Mouse (Mus musculus) kidney, embryonic 14.5 days (tissue): ENCODE measurements around the gene Map3k4. TPM values are rescaled to one million over a fixed set of nuclear protein-coding genes. Genes with fewer than 3 reads are reported as not detected.

Experiments
- ATAC-seq: fragments of 200-750 bp; cut with Nextera tagmentation; 2 replicates; pipeline ENCODE4 v1.8.0; 2017; ENCODE audit warnings: moderate number of reproducible peaks, mild to moderate bottlenecking, moderate TSS enrichment, moderate library complexity; ENCODE audit not compliant: low FRiP score, low TSS enrichment
- H3K27ac ChIP-seq: fragments of 300-500 bp; sonication (generic); 2 replicates; pipeline ENCODE4 v1.5.1; 2014; ENCODE audit warnings: low read depth, mild to moderate bottlenecking, low read length, moderate library complexity, mixed read lengths
- H3K27me3 ChIP-seq: fragments of 300-500 bp; sonication (generic); 2 replicates; pipeline ENCODE4 v1.6.1; 2014; ENCODE audit warnings: mild to moderate bottlenecking, low read length; ENCODE audit not compliant: control insufficient read depth, insufficient read depth
- H3K36me3 ChIP-seq: fragments of 300-500 bp; sonication (generic); 2 replicates; pipeline ENCODE4 v1.6.1; 2014; ENCODE audit warnings: low read length, mixed read lengths; ENCODE audit not compliant: control insufficient read depth, insufficient read depth
- H3K4me1 ChIP-seq: fragments of 300-500 bp; sonication (generic); 2 replicates; pipeline ENCODE4 v1.6.1; 2014; ENCODE audit warnings: low read length, mixed read lengths; ENCODE audit not compliant: control insufficient read depth, insufficient read depth
- H3K4me2 ChIP-seq: fragments of 300-500 bp; sonication (generic); replicated peaks from 2 replicates; pipeline ENCODE4 v1.6.1; 2014; ENCODE audit warnings: low read depth, mild to moderate bottlenecking, low read length
- H3K4me3 ChIP-seq: fragments of 300-500 bp; sonication (generic); 2 replicates; pipeline ENCODE4 v1.5.1; 2014; ENCODE audit warnings: mild to moderate bottlenecking, low read length
- H3K9ac ChIP-seq: fragments of 300-500 bp; sonication (generic); 2 replicates; pipeline ENCODE4 v1.6.1; 2014; ENCODE audit warnings: low read depth, mild to moderate bottlenecking, low read length, moderate library complexity
- H3K9me3 ChIP-seq: fragments of 300-500 bp; sonication (generic); 2 replicates; pipeline ENCODE4 v1.6.1; 2016; ENCODE audit warnings: low read length; ENCODE audit not compliant: control insufficient read depth
- WGBS: fragments of 180-500 bp; shearing (Covaris S2); extraction: QIAGEN DNeasy Blood & Tissue Kit; methylation state at CpG from one replicate; pipeline ENCODE4 v1.1.7; 2014; 5-methylcytosine and 5-hydroxymethylcytosine counted together
- polyA plus RNA-seq: library from polyadenylated mRNA; unstranded; fragments of >200 nt; fragmentation: Nextera tagmentation; extraction: Ambion mirVana; gene quantifications from 2 replicates; pipeline ENCODE4 v1.2.1, GENCODE M21; 2014

The Map3k4 gene
- polyA plus RNA-seq, 1 experiment from 2014 or later: 53.0 TPM

- 94% methylated on average over 2 of the region's 2 CpGs for WGBS
- H3K9ac ChIP-seq: no peak overlapping the region
- no peak overlapping the region for H3K27ac ChIP-seq
- H3K4me3 ChIP-seq: no peak overlapping the region
- no peak overlapping the region for H3K4me2 ChIP-seq
- no peak for ATAC-seq
- H3K4me1 ChIP-seq: peaks cover 8% of the 10 kb centered on the region; the same call in 1 of the 2 replicates
- H3K9me3 ChIP-seq: peaks cover 7% of the 10 kb centered on the region; the same call in 1 of the 2 replicates
- no peaks in the 10 kb centered on the region for H3K36me3 ChIP-seq
- no peaks in the 10 kb centered on the region for H3K27me3 ChIP-seq
Measured at GRCm38 (mm10) chr17:12179766-12180165, 138.8 kb downstream of the Map3k4 start.

DNA sequence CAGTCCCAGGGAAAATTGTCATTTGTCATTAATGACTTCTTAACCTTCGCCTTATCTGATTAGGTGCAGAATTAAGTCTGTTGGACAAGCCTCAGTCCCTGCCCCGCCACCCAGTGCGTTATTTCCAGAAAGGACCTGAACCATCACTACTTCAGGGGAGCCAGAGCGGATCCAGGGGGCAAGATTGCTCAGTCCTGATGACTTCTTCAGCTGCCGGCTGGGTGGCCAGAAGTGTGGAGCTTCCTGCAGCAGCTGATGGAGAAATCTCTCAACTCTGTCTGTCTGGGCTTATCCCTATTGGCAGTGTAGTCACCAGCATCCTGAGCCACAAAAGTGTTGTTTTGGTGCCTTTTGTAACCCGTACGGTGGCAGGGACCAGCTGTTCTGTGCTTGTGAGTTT is 139.3 kb downstream of the Map3k4 start:
- Histone ChIP-seq H3K4me3 (no peak overlapping the region), H3K27ac (no peak overlapping the region), H3K4me2 (no peak overlapping the region), H3K36me3 (no peaks in the 10 kb centered on the region), H3K4me1 (peaks cover 7% of the 10 kb centered on the region; the same call in 1 of the 2 replicates), H3K9ac (no peak overlapping the region), H3K27me3 (no peaks in the 10 kb centered on the region), H3K9me3 (peaks cover 7% of the 10 kb centered on the region; the same call in 1 of the 2 replicates)
- no peak for ATAC-seq
- WGBS: 77% methylated on average over 7 of the region's 7 CpGs

Other genes with a start within 250 kb of the Map3k4 start
- gene Agpat4, start 200.1 kb downstream of the Map3k4 start, polyA plus RNA-seq: 20.9 and 26.5 TPM in 2 replicates
- gene Plg, start 59.8 kb upstream of the Map3k4 start, polyA plus RNA-seq: not detected in 2 replicates
- gene Slc22a3, start 188.9 kb upstream of the Map3k4 start, polyA plus RNA-seq: 0.41 and 0.53 TPM in 2 replicates